Mouse (Mus musculus) liver, embryonic 15.5 days (tissue): ENCODE data around the gene Apoe. TPM values are rescaled to one million over a fixed set of nuclear protein-coding genes. Genes with fewer than 3 reads are reported as not detected.

Experiments used
- ATAC-seq: fragments of 200-750 bp; cut with Nextera tagmentation; 2 replicates; pipeline ENCODE4 v1.8.0; 2017; ENCODE audit warnings: moderate number of reproducible peaks, mild to moderate bottlenecking, moderate library complexity; ENCODE audit not compliant: insufficient read depth
- H3K27ac ChIP-seq: fragments of 300-500 bp; sonication (generic); replicated peaks from 2 replicates; pipeline ENCODE4 v1.5.1; 2015; ENCODE audit warnings: mild to moderate bottlenecking, inconsistent platforms
- H3K27me3 ChIP-seq: fragments of 300-500 bp; sonication (generic); 2 replicates; pipeline ENCODE4 v1.6.1; 2015; ENCODE audit warnings: mild to moderate bottlenecking, inconsistent platforms
- H3K36me3 ChIP-seq: fragments of 300-500 bp; sonication (generic); replicated peaks from 2 replicates; pipeline ENCODE4 v1.6.1; 2015; ENCODE audit warnings: moderate library complexity, mild to moderate bottlenecking, inconsistent platforms
- H3K4me1 ChIP-seq: fragments of 300-500 bp; sonication (generic); replicated peaks from 2 replicates; pipeline ENCODE4 v1.6.1; 2015; ENCODE audit warnings: inconsistent platforms
- H3K4me2 ChIP-seq: fragments of 300-500 bp; sonication (generic); 2 replicates; pipeline ENCODE4 v1.6.1; 2015; ENCODE audit warnings: moderate library complexity, mild to moderate bottlenecking, inconsistent platforms
- H3K4me3 ChIP-seq: fragments of 300-500 bp; sonication (generic); replicated peaks from 2 replicates; pipeline ENCODE4 v1.5.1; 2015; ENCODE audit warnings: mild to moderate bottlenecking, inconsistent platforms
- H3K9ac ChIP-seq: fragments of 300-500 bp; sonication (generic); 2 replicates; pipeline ENCODE4 v1.6.1; 2015; ENCODE audit warnings: moderate library complexity, mild to moderate bottlenecking, inconsistent platforms
- H3K9me3 ChIP-seq: fragments of 300-500 bp; sonication (generic); replicated peaks from 2 replicates; pipeline ENCODE4 v1.6.1; 2016; ENCODE audit warnings: inconsistent platforms
- WGBS: fragments of 180-500 bp; shearing (Covaris S2); methylation state at CpG from one replicate; pipeline ENCODE4 v1.1.7; 2015; ENCODE audit warnings: mixed read lengths; ENCODE audit not compliant: insufficient replicate concordance; 5-methylcytosine and 5-hydroxymethylcytosine counted together
- polyA plus RNA-seq: library from polyadenylated mRNA; unstranded; fragments of >200 nt; fragmentation: Nextera tagmentation; extraction: Ambion mirVana; gene quantifications from 2 replicates; pipeline ENCODE4 v1.2.1, GENCODE M21; 2015

Gene Apoe
- polyA plus RNA-seq, 1 experiment from 2014 or later, result 2,704 TPM

DNA sequence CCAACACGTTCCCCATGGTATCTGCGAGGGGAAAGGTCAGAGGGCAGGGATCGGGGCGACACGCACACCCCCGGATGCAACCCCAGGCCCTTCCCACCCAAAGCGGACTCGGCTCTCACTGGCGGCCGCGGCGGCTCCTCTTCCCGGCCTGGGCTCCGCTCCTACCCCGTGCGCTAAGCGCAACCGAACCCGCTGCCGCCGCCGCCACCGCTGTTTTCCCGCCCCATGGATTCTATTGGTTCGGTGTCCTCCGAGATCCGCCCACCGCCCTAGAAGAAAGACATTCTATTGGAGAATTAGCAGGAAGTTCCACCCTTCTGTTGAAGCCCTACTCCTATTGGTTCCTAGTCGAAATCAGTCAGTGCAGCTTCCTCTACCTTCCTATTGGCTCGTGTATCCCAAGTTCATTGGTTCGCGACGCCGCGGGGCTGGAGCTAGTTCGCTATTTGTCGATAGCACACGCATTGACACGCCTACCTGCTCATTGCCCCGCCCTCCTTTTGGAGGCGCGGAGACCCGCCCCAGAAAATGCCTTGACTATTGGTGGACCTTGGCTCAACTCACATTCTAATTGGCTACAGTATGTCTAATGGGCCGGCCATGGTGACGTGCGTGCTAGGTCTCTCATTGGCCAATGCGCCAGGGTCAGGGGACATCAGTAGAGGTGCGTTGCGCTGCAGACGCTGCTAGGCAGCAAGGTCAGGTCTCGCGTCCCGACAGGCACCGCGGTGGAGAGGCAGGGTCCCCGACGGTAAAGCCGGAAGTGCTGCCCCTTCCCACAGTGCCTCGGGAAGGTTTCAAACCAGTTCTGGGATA lies 16.5 kb upstream of the Apoe start, which contains the start of gene Tomm40:
Gene Tomm40 (minus strand): TSS at position 200 of the 816 bp plus-strand sequence.
- Histone ChIP-seq H3K27me3 (no peaks in the 10 kb centered on the region), H3K9me3 (no peaks in the 10 kb centered on the region), H3K36me3 (peaks cover 32% of the 10 kb centered on the region), H3K4me3 (peak within 1 kb of the TSS; percentile 81), H3K27ac (peak within 1 kb of the TSS; percentile 87), H3K9ac (peak within 1 kb of the TSS; percentile 89), H3K4me1 (peaks cover 39% of the 10 kb centered on the region), H3K4me2 (peak within 1 kb of the TSS; percentile 93)
- under 1% methylated on average over 53 of the region's 59 CpGs for WGBS
- ATAC-seq, result peak; percentile 98

DNA sequence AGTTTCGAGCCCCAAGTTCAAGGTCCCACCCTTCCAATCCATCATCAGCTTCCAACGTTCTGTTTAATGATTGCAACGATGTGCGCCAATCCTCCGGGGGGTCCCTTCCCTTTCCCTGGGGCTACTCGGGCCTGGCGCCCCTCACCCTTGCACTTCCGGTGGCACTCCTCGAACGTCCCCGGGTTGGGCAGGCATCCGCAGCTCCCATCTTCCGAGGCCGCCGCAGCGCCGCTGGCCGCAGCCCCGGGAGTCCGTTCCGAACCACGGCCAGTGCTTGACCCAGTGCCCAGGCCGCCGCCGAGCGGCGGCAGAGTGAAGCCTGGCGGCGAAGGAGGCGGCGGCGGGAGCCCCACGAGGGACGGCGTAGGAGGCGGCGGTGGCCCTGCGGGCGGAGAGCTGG lies 15.8 kb upstream of the Apoe start:
- Histone ChIP-seq H3K4me1 (peaks cover 39% of the 10 kb centered on the region), H3K9ac (peak overlapping the region; percentile 89), H3K27ac (peak overlapping the region; percentile 75), H3K9me3 (no peaks in the 10 kb centered on the region), H3K4me3 (peak overlapping the region; percentile 81), H3K4me2 (peak overlapping the region; percentile 93), H3K36me3 (peaks cover 38% of the 10 kb centered on the region), H3K27me3 (no peaks in the 10 kb centered on the region)
- WGBS, result 0% methylated on average over 39 of the region's 39 CpGs
- 0 out of 2 replicates have a peak, but pooled peaks have one; percentile 0 for ATAC-seq

DNA sequence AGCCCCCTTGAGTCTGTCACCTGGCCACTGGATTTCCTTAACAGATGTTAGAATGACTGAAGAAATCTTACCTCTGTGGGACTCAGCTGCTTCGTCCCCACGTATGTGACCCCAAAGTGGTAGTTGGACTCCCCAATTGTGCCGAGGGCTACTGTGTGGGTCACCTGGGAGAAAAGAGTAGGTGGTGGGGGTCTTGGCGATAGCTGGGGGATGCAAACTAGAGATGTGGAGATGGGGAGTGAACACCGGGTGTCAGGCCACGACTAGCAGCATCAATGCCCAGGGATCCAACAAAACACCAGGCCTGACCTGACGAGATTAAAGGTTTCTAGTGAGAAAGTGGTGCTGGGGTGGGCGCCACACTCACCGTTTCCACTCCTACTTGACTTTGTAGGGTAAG lies 14.6 kb upstream of the Apoe start:
- Histone ChIP-seq H3K4me3 (peak overlapping the region; percentile 81), H3K9ac (0 out of 2 replicates have a peak overlapping the region, but pooled peaks have one; percentile 89), H3K27ac (no peak overlapping the region), H3K36me3 (peaks cover 50% of the 10 kb centered on the region), H3K9me3 (no peaks in the 10 kb centered on the region), H3K27me3 (no peaks in the 10 kb centered on the region), H3K4me2 (peak overlapping the region; percentile 93), H3K4me1 (peaks cover 43% of the 10 kb centered on the region)
- ATAC-seq, result no peak
- 68% methylated on average over 9 of the region's 9 CpGs for WGBS

DNA sequence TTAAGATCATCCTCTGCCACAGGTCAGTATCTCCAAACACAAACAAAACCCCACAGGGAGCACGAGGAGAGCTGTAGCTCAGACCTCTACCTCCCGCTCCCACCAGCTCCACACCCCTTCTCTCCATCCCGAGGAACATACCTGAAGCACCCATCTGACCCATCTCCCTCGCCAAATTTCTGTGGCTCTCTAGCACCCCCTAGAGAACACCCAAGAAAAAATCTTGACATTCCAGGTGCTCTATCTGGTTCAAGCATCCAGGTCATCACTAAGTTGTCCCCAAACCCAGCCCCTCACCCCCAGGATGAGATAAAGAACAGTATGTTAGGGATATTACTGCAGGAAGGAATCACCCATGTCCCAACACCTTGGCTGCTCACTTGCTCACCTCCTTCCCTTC lies 14.2 kb upstream of the Apoe start:
- Histone ChIP-seq H3K27ac (no peak overlapping the region), H3K36me3 (peaks cover 52% of the 10 kb centered on the region)
- WGBS, result 31% methylated on average over 4 of the region's 4 CpGs

DNA sequence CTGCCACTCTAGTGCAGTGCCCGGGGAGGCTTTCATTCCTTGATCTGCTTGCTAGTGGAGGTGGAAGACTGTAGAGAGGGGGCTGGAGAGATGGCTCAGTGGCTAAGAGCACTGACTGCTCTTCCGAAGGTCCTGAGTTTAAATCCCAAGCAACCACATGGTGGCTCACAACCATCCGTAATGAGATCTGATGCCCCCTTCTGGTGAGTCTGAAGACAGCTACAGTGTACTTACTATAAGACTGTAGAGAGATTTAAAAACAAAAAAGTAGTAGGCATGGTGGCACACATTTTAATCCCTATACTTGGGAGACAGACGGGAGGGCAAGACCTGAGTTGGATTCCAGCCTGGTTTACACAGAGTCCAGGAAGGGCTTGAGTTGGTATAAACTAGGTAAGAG lies 13.4 kb upstream of the Apoe start:
- peaks cover 58% of the 10 kb centered on the region for H3K36me3 ChIP-seq
- WGBS, result 64% methylated on average over 4 of the region's 4 CpGs

More for the DNA sequence above, 14.2 kb upstream of the Apoe start:
- Histone ChIP-seq H3K4me3 (peak overlapping the region; percentile 81; the same call in 1 of the 2 replicates), H3K4me1 (peaks cover 43% of the 10 kb centered on the region), H3K27me3 (no peaks in the 10 kb centered on the region), H3K9me3 (no peaks in the 10 kb centered on the region), H3K9ac (no peak overlapping the region), H3K4me2 (peak overlapping the region; percentile 93; the same call in 1 of the 2 replicates)
- no peak for ATAC-seq

DNA sequence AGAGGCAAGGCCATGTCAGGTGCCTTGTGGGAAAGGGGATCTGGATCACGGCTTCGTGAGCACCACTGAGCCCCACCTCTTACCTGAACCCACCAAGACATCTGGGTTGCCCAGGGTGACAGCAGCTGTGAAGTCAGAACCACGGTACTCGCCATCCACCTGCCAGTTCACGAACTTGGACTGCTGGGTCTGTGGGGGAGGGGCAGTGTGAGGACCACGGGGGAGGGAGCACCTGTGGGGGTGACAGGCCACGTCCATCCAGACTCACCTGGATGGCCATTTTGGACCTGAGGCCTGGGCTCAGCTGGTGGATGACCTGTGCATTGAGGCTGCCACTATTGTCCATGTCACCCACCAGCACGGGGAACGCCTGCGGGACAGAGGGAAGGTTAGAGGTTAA lies 11.7 kb upstream of the Apoe start:
- H3K36me3 ChIP-seq, result peaks cover 73% of the 10 kb centered on the region
- no peak for ATAC-seq
- WGBS, result 74% methylated on average over 10 of the region's 10 CpGs

More for the DNA sequence above, 13.4 kb upstream of the Apoe start:
- Histone ChIP-seq H3K4me1 (peaks cover 41% of the 10 kb centered on the region), H3K27me3 (no peaks in the 10 kb centered on the region), H3K4me3 (no peak overlapping the region), H3K9me3 (no peaks in the 10 kb centered on the region), H3K9ac (no peak overlapping the region), H3K4me2 (no peak overlapping the region), H3K27ac (no peak overlapping the region)
- ATAC-seq, result no peak

DNA sequence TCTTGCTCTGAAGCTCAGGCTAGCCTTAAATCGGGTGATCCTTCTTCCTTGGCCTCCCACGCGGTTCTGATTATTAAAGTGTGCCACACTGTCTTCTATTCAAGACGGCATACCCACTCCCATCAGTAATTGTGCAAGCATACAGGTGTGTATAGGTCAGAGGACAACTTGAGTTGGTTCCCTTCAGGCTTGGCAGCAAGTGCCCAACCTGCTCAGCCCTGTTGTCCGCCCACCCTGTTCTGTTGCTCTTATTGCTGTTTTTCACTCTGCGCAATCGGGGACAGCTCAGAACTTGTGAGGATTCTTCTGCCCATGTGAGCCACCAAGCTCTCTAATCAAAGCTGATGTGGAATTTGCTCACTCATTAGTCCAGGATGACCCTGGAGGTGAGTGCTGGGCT lies 6.3 kb upstream of the Apoe start:
- ATAC-seq, result no peak
- no peaks in the 10 kb centered on the region for H3K27me3 ChIP-seq
- H3K4me2 ChIP-seq, result no peak overlapping the region
- peaks cover 33% of the 10 kb centered on the region for H3K4me1 ChIP-seq
- peaks cover 67% of the 10 kb centered on the region for H3K36me3 ChIP-seq
- WGBS, result 82% methylated on average over 7 of the region's 7 CpGs
- H3K27ac ChIP-seq, result no peak overlapping the region
- H3K9me3 ChIP-seq, result no peaks in the 10 kb centered on the region
- no peak overlapping the region for H3K9ac ChIP-seq
- H3K4me3 ChIP-seq, result no peak overlapping the region

More for the DNA sequence above, 11.7 kb upstream of the Apoe start:
- H3K4me2 ChIP-seq, result no peak overlapping the region
- H3K4me3 ChIP-seq, result no peak overlapping the region
- H3K27ac ChIP-seq, result no peak overlapping the region
- H3K9ac ChIP-seq, result no peak overlapping the region
- no peaks in the 10 kb centered on the region for H3K9me3 ChIP-seq
- H3K4me1 ChIP-seq, result peaks cover 28% of the 10 kb centered on the region
- no peaks in the 10 kb centered on the region for H3K27me3 ChIP-seq

DNA sequence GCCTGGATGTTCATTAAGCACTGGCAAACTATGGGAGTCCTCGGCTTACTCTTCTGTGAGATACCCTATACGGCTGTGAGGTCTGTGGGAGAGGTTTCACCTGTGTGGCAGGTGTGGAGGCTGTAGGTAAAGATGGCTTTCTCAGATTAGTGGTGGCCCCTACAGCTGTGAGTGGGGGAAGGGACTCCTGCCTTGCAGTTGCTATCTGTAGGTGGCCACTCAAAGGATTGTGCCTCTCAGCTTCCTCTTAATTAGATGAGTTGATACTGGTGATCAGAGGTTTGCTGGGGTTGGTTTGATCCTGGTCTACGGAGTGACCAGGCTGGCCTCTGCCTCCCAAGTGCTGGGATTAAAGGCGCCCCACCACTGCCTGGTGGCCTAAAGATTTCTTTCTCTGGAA lies 5.5 kb upstream of the Apoe start:
- Histone ChIP-seq H3K4me1 (peaks cover 41% of the 10 kb centered on the region), H3K4me2 (no peak overlapping the region), H3K36me3 (peaks cover 60% of the 10 kb centered on the region), H3K27ac (no peak overlapping the region), H3K4me3 (no peak overlapping the region), H3K9ac (no peak overlapping the region), H3K27me3 (no peaks in the 10 kb centered on the region), H3K9me3 (no peaks in the 10 kb centered on the region)
- no peak for ATAC-seq
- 76% methylated on average over 4 of the region's 4 CpGs for WGBS

DNA sequence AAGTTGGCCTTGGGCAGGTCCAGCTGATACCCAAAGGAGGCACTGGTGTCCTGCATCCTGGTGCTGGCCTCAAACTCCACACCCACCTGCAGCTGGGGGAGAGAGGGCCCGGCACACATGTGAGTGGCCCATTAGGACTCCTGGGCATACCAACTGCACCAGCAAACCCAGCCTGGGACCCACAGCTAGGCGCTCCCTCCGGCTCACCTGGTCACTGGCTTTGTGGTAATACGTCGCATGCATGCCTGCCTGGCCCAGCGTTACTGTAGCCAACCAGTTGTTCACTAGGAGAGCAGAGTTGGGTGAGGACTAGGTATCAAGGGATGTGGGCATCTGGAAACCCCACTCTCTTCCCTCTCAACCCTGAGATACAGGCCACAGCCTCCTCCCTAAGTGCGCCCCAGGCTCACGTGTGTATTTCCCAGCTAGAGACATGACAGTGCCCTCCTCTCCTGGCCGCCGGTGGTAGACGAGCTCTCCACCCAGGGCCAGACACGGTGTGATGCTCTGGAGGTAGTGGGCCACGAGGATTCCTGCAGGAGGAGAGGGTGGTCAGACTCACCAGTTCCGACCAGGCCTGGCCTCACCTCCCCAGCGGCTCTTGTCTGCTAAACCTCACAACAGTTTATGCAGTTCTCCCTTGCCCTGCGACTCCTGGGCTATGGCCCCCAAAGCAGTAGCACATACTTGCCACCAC lies 4.0 kb upstream of the Apoe start:
- Histone ChIP-seq H3K36me3 (peaks cover 47% of the 10 kb centered on the region), H3K27me3 (no peaks in the 10 kb centered on the region), H3K4me3 (no peak overlapping the region), H3K9ac (no peak overlapping the region), H3K4me1 (peaks cover 51% of the 10 kb centered on the region), H3K4me2 (no peak overlapping the region), H3K9me3 (no peaks in the 10 kb centered on the region), H3K27ac (no peak overlapping the region)
- no peak for ATAC-seq
- WGBS, result 76% methylated on average over 16 of the region's 16 CpGs

DNA sequence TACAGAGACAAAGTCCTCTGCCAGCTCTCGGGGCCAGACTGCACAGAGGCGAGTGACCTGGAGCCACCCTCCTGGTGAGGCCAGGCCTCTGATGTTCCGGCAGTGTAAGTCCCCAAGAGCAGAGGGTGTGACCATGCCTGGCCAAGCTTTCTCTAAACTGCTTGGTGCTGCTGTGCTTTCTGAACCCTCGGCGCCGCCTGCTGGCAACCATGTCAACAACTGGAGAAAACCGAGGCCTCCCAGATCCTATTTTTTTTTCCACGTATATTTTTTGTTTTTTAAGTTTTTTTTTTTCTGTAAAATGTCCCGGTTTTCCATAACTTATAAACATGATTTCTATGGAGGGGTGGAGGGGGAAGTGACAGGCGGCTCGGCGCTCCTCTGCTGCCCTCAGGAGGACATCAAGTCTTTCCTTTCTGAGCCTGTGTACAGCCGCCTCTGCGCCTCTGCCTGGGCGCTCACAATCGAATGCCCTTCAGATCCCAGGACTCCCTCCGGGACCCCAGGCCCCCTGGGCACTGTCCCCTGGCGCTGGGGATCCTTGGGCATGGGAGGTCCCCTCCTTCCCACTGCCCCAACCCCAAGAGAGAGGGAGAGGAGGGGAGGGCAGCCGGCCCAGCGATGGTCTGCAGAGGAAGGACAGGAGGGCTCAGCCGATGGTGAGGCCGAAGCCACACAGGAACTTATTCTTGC lies 2.2 kb upstream of the Apoe start:
- Histone ChIP-seq H3K4me3 (no peak overlapping the region), H3K9me3 (no peaks in the 10 kb centered on the region), H3K4me1 (peaks cover 65% of the 10 kb centered on the region), H3K27ac (peak overlapping the region; percentile 83), H3K4me2 (peak overlapping the region; percentile 27), H3K27me3 (no peaks in the 10 kb centered on the region), H3K9ac (peak overlapping the region; percentile 35; the same call in 1 of the 2 replicates), H3K36me3 (peaks cover 42% of the 10 kb centered on the region)
- WGBS, result 22% methylated on average over 22 of the region's 22 CpGs
- peak; percentile 78 for ATAC-seq
